Mouse (Mus musculus) left cerebral cortex, adult 9 months (tissue): Measurements from ENCODE around the gene Atp2a2.

Experiments used
- DNase-seq, 2 experiments: peaks; one replicate each; pipeline ENCODE4 v3.0.0; 2022; ENCODE audit warnings: low spot score in 2 of 2

Atp2a2 gene

GRCm38 (mm10) chr5:122412826-122413225, 89.2 kb downstream of the Atp2a2 start:
- no peak for DNase-seq

- DNase-seq: no peak
These were observed 90.1 kb downstream of the Atp2a2 start for GRCm38 (mm10) chr5:122411892-122412291.

GRCm38 (mm10) chr5:122409692-122410645, 92.1 kb downstream of the Atp2a2 start:
- DNase-seq: no peak

- DNase-seq: no peak
These were observed 96.5 kb downstream of the Atp2a2 start for GRCm38 (mm10) chr5:122405537-122405936.
